Mouse (Mus musculus): ENCODE measurements at regions not wholly inside any gene's neighbourhood (a gene's known extent, or its start where the extent isn't known, plus 50 kb on each side); places are given as distances from the start of the nearest gene placed in this dataset.

DNA sequence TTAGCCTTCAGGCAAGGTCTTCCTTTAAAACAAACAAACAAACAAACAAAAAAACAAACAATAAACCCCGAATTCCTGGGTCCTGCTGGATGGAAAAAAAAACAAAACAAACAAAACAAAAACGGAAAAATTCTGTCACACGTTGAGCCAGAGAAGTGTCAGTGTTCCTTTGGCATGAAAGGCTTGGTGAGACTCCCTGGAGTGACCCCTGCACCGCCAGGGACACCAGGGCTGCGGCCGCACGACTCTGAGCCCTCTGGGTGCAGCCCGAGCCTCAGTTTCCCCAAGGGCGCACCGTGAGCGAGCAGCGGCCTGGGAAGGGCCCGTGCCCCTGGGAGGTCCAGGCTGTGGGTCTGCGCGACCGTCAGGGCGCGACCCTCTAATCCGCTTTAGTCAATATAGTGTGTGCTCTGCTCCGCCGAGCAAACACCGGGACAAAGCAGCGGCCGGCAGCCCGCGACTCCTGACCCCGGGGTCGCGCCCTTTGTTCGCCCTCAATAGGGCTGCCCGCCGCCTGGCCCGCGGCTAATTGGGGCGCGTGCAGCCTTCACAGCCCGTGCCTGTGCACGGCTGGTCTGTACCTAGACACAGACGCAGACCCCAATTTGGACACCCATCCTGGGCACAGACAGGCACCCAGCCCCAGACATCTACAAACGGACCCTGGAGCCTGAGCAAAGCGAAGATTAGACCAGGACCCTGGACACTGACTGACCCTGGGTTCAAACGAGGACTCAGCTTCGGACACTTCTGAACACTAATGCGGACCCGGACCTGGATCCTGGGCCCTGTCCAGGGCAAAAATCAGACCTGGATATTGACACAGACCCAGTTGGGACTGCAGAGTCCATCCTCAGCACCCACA, 74.0 kb upstream of the Ppara start:
- peaks cover 6% of the 10 kb centered on the region; the same call in 1 of the 2 replicates for H3K36me3 ChIP-seq (ENCODE audit: control insufficient read depth, insufficient read depth, low read length)
- no peaks in the 10 kb centered on the region for H3K27me3 ChIP-seq (ENCODE audit: control insufficient read depth, insufficient read depth, low read length)
- peaks cover 5% of the 10 kb centered on the region; the same call in 1 of the 2 replicates for H3K4me1 ChIP-seq (ENCODE audit: control insufficient read depth, insufficient read depth, insufficient read length)
- no peak overlapping the region for H3K27ac ChIP-seq (ENCODE audit: insufficient read depth, low read length)
- TF ChIP-seq CTCF (IDR thresholded peaks at IDR 0.05; ENCODE audit: extremely low read depth, insufficient read depth, insufficient read length, insufficient replicate concordance), result no peak
- no peak for TF ChIP-seq POLR2A (IDR thresholded peaks at IDR 0.05; ENCODE audit: low read depth, low read length)
- H3K4me3 ChIP-seq (ENCODE audit: extremely low read depth, insufficient read depth, insufficient read length), result no peak overlapping the region
- no peak for DNase-seq (ENCODE audit: low read depth in 1 of 2, low spot score in 2 of 2)
- WGBS, result 89% methylated on average over 45 of the region's 45 CpGs

DNA sequence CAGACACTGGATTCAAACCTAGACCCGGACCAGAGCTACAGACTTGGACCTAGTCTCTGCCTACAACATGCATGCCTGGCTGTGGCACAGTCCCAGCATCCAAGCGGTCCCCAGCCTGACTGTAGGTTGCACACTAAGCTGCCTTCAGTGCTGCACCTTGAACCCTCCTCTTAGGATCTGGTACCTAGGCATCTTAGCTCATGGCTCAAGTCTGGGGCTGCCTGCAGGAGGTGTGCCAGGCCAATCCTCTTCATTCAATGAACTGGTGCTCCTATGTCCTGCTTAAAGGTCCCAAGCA, 73.4 kb upstream of the Ppara start:
- 95% methylated on average over 2 of the region's 2 CpGs for WGBS
- Histone ChIP-seq H3K4me3 (ENCODE audit: extremely low read depth, insufficient read depth, insufficient read length) (no peak overlapping the region), H3K27me3 (ENCODE audit: control insufficient read depth, insufficient read depth, low read length) (no peaks in the 10 kb centered on the region), H3K36me3 (ENCODE audit: control insufficient read depth, insufficient read depth, low read length) (peaks cover 6% of the 10 kb centered on the region; the same call in 1 of the 2 replicates), H3K4me1 (ENCODE audit: control insufficient read depth, insufficient read depth, insufficient read length) (peaks cover 5% of the 10 kb centered on the region; the same call in 1 of the 2 replicates), H3K27ac (ENCODE audit: insufficient read depth, low read length) (no peak overlapping the region)
- DNase-seq (ENCODE audit: low read depth in 1 of 2, low spot score in 2 of 2), result no peak
- TF ChIP-seq POLR2A (IDR thresholded peaks at IDR 0.05; ENCODE audit: low read depth, low read length), result no peak
- TF ChIP-seq CTCF (IDR thresholded peaks at IDR 0.05; ENCODE audit: extremely low read depth, insufficient read depth, insufficient read length, insufficient replicate concordance), result no peak

DNA sequence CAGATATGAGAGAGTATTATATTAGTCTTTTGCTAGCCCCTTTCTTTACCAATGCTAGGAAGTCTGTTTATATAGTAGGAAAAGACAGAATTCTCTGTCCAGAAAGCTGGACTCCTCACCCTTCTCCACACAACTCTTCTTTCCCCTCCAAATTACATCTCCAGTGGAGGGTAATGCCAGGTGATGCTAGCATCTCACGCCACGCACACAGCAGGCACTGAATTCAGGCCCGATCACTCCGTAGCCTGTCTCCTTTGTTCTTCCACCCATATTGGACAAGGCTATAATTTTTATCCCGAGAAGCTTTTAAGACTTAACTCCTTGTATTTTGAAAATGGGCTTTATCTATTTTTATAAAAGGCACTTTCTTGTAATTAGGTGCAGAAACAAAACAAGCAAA, 73.0 kb upstream of the Ppara start:
- Histone ChIP-seq H3K4me1 (ENCODE audit: control insufficient read depth, insufficient read depth, insufficient read length) (peaks cover 5% of the 10 kb centered on the region; the same call in 1 of the 2 replicates), H3K4me3 (ENCODE audit: extremely low read depth, insufficient read depth, insufficient read length) (no peak overlapping the region), H3K36me3 (ENCODE audit: control insufficient read depth, insufficient read depth, low read length) (peaks cover 6% of the 10 kb centered on the region; the same call in 1 of the 2 replicates), H3K27ac (ENCODE audit: insufficient read depth, low read length) (no peak overlapping the region), H3K27me3 (ENCODE audit: control insufficient read depth, insufficient read depth, low read length) (no peaks in the 10 kb centered on the region)
- no peak for DNase-seq (ENCODE audit: low read depth in 1 of 2, low spot score in 2 of 2)
- TF ChIP-seq CTCF (IDR thresholded peaks at IDR 0.05; ENCODE audit: extremely low read depth, insufficient read depth, insufficient read length, insufficient replicate concordance), result no peak
- TF ChIP-seq POLR2A (IDR thresholded peaks at IDR 0.05; ENCODE audit: low read depth, low read length), result no peak
- 96% methylated on average over 5 of the region's 5 CpGs for WGBS

DNA sequence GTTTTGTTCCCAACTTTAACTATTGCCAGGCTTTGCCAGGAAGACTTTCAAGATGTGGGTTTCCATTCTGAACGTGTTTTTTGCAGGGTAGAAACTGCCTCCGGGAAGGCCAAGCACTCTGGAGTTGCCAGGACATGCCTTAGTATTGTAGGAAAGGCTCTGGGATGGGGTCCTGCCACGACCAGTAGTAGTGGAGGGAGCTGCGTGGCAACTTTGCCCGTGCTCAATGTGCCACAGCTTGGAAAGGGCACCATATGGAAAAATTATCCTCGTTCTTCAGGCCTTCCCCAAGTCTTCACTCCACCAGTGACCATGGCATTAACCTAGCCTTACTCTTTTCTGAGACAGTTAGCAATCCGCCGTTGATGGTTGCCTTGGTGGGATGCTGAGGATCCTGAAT, 72.5 kb upstream of the Ppara start:
- H3K36me3 ChIP-seq (ENCODE audit: control insufficient read depth, insufficient read depth, low read length), result peaks cover 6% of the 10 kb centered on the region; the same call in 1 of the 2 replicates

DNA sequence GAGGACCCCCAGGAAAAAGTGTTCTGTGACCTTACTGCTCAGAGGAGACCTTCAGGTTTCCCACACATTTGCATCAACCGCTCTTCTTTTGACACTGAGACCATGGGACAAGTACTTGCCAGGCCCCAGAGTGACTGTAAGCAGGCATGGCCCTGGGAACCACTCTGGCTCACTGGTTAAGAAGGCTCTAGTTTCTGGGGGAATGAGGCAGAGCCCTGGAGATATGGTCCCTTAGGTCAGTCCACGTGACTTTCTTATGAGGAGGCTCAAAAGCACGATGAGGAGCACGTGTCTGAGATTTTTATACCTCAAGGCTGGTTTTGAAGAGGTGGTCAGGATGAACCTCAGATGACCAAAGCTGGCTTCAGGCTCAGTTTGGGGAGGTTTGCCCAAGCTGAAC, 72.1 kb upstream of the Ppara start:
- peaks cover 6% of the 10 kb centered on the region; the same call in 1 of the 2 replicates for H3K36me3 ChIP-seq (ENCODE audit: control insufficient read depth, insufficient read depth, low read length)
- H3K4me3 ChIP-seq (ENCODE audit: extremely low read depth, insufficient read depth, insufficient read length), result no peak overlapping the region
- H3K27me3 ChIP-seq (ENCODE audit: control insufficient read depth, insufficient read depth, low read length), result no peaks in the 10 kb centered on the region
- H3K27ac ChIP-seq (ENCODE audit: insufficient read depth, low read length), result no peak overlapping the region
- peaks cover 5% of the 10 kb centered on the region; the same call in 1 of the 2 replicates for H3K4me1 ChIP-seq (ENCODE audit: control insufficient read depth, insufficient read depth, insufficient read length)
- TF ChIP-seq POLR2A (IDR thresholded peaks at IDR 0.05; ENCODE audit: low read depth, low read length), result no peak
- no peak for TF ChIP-seq CTCF (IDR thresholded peaks at IDR 0.05; ENCODE audit: extremely low read depth, insufficient read depth, insufficient read length, insufficient replicate concordance)
- no peak for DNase-seq (ENCODE audit: low read depth in 1 of 2, low spot score in 2 of 2)
- 93% methylated on average over 4 of the region's 4 CpGs for WGBS

More for the DNA sequence above, 72.5 kb upstream of the Ppara start:
- Histone ChIP-seq H3K27me3 (ENCODE audit: control insufficient read depth, insufficient read depth, low read length) (no peaks in the 10 kb centered on the region), H3K4me1 (ENCODE audit: control insufficient read depth, insufficient read depth, insufficient read length) (peaks cover 5% of the 10 kb centered on the region; the same call in 1 of the 2 replicates), H3K27ac (ENCODE audit: insufficient read depth, low read length) (no peak overlapping the region), H3K4me3 (ENCODE audit: extremely low read depth, insufficient read depth, insufficient read length) (no peak overlapping the region)
- TF ChIP-seq POLR2A (IDR thresholded peaks at IDR 0.05; ENCODE audit: low read depth, low read length) (no peak), CTCF (IDR thresholded peaks at IDR 0.05; ENCODE audit: extremely low read depth, insufficient read depth, insufficient read length, insufficient replicate concordance) (no peak)
- no peak for DNase-seq (ENCODE audit: low read depth in 1 of 2, low spot score in 2 of 2)
- WGBS, result 92% methylated on average over 8 of the region's 8 CpGs

DNA sequence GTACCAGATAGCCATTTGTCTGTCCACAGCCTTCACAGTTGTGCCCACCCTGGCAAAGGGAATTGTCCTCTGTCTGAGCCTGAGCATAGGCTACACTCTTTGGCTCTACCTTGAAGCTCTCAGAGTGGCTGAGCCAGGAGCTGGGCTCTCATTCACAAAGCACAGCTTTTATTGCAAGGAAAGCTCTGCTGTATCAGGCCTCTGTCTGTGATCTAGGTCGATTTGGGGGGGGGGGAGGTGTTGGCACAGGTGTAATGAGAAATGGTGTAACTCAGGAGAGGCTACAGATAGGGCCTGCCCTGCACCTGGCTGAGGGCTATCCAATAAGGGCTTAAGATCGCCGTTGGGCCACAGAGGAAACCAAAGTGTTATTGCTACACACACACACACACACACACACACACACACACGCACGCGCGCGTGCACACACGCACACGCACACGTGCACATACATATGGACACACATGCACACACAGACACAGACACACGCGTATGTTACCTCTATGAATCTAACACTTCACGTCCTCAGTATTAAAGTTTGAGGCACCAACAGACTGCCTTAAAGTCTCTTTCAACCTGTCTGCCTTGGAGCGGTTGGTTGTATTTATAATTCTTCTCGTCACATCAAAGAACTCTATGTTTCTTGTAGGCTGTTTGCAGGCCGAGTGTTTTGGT, 70.9 kb upstream of the Ppara start:
- DNase-seq (ENCODE audit: low read depth in 1 of 2, low spot score in 2 of 2), result no peak
- Histone ChIP-seq H3K27ac (ENCODE audit: insufficient read depth, low read length) (no peak overlapping the region), H3K27me3 (ENCODE audit: control insufficient read depth, insufficient read depth, low read length) (no peaks in the 10 kb centered on the region), H3K4me1 (ENCODE audit: control insufficient read depth, insufficient read depth, insufficient read length) (no peaks in the 10 kb centered on the region), H3K36me3 (ENCODE audit: control insufficient read depth, insufficient read depth, low read length) (peaks cover 6% of the 10 kb centered on the region; the same call in 1 of the 2 replicates), H3K4me3 (ENCODE audit: extremely low read depth, insufficient read depth, insufficient read length) (no peak overlapping the region)
- WGBS, result 88% methylated on average over 17 of the region's 17 CpGs
- TF ChIP-seq POLR2A (IDR thresholded peaks at IDR 0.05; ENCODE audit: low read depth, low read length) (no peak), CTCF (IDR thresholded peaks at IDR 0.05; ENCODE audit: extremely low read depth, insufficient read depth, insufficient read length, insufficient replicate concordance) (no peak)

Data from spleen, adult 2 months (tissue).